Mouse (Mus musculus): ENCODE data around the gene Plekhd1. TPM values are rescaled to one million over a fixed set of nuclear protein-coding genes. Genes with fewer than 3 reads are reported as not detected.

Gene Plekhd1
- polyA plus RNA-seq, 1 experiment from 2014 or later: 1.5 TPM

DNA sequence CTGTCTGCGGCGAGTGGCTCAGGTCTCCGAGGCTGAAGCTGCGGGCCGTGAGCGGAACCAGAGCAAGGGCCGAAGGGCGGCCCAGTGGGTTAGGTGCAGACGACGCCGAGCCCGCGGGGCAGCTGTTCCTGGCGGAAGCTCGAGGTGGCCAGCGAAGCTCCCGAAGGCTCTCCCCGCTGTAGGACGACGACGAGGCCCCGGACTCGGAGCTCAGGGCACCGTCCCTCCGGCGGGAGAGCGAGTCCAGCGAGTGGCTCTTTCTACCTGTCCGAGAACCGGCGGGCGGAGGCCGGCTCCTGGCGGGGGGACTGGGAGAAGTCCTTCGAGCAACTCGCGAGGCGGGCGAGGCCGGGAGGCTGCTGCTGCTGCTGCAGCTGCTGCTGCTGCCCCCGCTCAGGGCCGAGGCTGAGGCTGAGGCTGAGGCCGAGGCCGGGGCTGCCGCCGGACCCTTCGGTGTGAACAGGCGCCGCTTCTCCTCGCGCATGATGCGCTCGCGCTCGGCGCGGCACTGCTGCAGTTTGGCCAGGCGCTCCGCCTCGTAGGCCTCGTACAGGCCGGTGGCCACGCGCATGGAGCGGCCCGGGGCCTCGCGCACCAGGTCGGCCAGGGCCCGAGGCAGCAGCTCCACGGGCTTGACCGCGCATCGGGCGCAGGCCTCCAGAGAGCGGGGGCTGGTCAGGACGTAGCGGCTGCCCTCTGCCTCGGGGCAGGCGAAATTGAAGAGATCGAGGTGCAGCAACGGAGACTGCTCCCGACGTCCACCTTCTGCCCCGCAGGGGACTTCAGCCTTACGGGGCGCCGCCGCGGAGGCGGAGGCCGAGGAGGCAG is 66.4 kb downstream of the Plekhd1 start:
- Histone ChIP-seq H3K36me3 (no peaks in the 10 kb centered on the region), H3K27ac (no peak overlapping the region), H3K27me3 (peaks cover 48% of the 10 kb centered on the region), H3K4me2 (replicated peaks) (peak overlapping the region; percentile 90), H3K9me3 (no peaks in the 10 kb centered on the region), H3K9ac (peak overlapping the region; percentile 53), H3K4me1 (peaks cover 26% of the 10 kb centered on the region), H3K4me3 (peak overlapping the region; percentile 55)
- 0 out of 2 replicates have a peak, but pooled peaks have one; percentile 12 for ATAC-seq (ENCODE audit: insufficient number of reproducible peaks, insufficient read depth, low FRiP score, low TSS enrichment)
- 13% methylated on average over 91 of the region's 92 CpGs for WGBS

DNA sequence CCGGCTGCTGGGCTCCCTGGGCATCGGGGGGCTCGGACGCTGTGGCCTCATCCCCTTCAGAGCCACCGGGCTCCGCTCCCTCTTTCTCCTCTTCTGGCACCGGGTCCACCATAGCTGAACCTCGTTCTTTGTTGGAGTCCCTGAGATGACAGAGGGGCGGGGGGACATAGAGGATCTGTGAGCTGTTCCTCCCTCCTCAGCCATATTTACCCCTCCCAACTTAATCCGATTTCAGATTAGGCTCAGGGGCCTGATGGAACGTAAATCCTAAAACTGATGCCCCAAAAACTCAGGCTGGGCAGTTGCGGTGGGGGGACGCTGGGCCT is 67.0 kb downstream of the Plekhd1 start:
- 6% methylated on average over 13 of the region's 13 CpGs for WGBS
- Histone ChIP-seq H3K9me3 (no peaks in the 10 kb centered on the region), H3K36me3 (no peaks in the 10 kb centered on the region), H3K27ac (0 out of 2 replicates have a peak overlapping the region, but pooled peaks have one; percentile 64), H3K4me1 (peaks cover 26% of the 10 kb centered on the region), H3K27me3 (peaks cover 48% of the 10 kb centered on the region), H3K4me2 (replicated peaks) (peak overlapping the region; percentile 90), H3K4me3 (peak overlapping the region; percentile 55), H3K9ac (peak overlapping the region; percentile 53)
- no peak for ATAC-seq (ENCODE audit: insufficient number of reproducible peaks, insufficient read depth, low FRiP score, low TSS enrichment)

DNA sequence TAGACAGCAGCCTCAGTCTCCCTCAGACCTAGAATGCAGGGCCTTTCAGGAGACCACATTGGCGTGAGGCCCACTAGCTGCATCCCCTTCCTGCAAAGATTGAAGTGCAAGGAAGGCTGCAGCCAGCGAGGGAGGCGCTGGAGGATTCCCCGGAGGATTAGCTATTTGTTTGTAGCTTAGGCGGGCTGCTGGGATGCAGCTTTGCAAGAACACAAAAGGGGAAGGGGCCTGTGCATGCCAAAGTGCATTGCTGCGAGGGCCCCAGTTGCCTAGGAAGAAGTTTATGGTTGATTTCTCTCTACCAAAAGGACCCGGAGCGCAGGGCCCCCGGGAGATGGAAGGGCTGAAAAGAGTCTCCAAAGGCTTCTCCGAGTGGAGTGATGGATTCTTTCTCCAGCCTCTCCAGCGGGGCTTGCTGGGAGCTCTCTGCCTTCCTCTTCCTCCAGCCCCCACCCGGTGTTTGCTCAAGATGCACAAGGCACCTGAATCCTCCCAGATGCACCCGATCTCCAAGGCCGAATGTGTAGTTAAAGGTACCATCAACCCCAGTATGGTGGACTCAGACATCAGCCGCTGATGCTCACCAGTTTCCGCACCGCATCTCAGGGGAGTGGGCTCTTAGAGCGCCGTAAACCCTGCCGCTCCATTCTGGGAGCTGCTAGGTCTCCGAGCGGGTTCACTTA is 67.5 kb downstream of the Plekhd1 start:
- Histone ChIP-seq H3K4me2 (replicated peaks) (peak overlapping the region; percentile 90), H3K9ac (peak overlapping the region; percentile 64), H3K27ac (peak overlapping the region; percentile 64; the same call in 1 of the 2 replicates), H3K27me3 (peaks cover 48% of the 10 kb centered on the region), H3K4me3 (peak overlapping the region; percentile 55), H3K36me3 (no peaks in the 10 kb centered on the region), H3K9me3 (no peaks in the 10 kb centered on the region), H3K4me1 (peaks cover 26% of the 10 kb centered on the region)
- ATAC-seq (ENCODE audit: insufficient number of reproducible peaks, insufficient read depth, low FRiP score, low TSS enrichment): no peak
- WGBS: 1% methylated on average over 22 of the region's 22 CpGs

DNA sequence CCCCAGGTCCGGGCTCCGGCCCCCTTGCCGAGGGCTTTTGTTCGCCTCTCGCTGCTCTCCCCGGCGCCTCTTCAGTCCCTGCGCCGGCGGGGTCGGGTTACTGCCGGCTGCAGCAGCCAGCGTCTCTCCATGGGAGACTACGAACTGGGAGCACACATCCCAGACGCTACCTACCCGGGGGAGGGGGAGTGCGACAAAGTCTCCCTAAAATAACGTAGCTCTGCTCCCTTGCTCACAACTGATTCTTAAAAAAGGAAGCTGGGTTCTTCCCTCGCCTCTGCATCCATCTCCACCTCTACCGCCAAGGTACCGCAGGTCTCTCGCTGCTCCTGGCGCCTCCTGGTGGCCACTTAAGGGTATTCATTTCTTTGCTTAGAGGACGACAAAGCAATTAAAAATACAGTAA is 68.0 kb downstream of the Plekhd1 start, which contains the start of gene Ccdc177:
Ccdc177 (minus strand) TSS at position 292 of the 406 bp plus-strand sequence.
- H3K4me3 ChIP-seq: peak within 1 kb of the TSS; percentile 55
- peaks cover 26% of the 10 kb centered on the region for H3K4me1 ChIP-seq
- peak within 1 kb of the TSS; percentile 90 for H3K4me2 ChIP-seq (replicated peaks)
- peak within 1 kb of the TSS; percentile 64; the same call in 1 of the 2 replicates for H3K27ac ChIP-seq
- ATAC-seq (ENCODE audit: insufficient number of reproducible peaks, insufficient read depth, low FRiP score, low TSS enrichment): 0 out of 2 replicates have a peak, but pooled peaks have one; percentile 31
- peak within 1 kb of the TSS; percentile 64 for H3K9ac ChIP-seq
- no peaks in the 10 kb centered on the region for H3K36me3 ChIP-seq
- H3K9me3 ChIP-seq: no peaks in the 10 kb centered on the region
- H3K27me3 ChIP-seq: peaks cover 48% of the 10 kb centered on the region
- 0% methylated on average over 24 of the region's 24 CpGs for WGBS

DNA sequence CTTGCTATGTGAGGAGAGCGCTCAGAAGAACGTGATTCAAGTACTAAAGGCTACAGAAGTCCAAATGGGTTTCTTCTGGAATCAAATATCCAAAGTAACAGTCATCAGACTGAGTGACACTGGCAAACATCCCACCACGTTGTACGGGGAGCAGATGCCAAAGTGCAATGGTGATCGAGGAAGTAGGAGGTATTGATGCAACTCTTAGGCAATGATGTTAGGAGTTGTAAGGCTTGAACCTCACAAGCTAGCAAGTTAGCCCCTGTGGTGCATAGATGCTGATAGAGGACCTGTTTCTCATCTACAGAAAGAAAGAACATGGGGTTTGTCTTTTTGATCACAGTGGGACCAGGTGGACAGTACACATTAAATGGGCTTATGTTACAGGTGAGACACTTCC is 70.6 kb downstream of the Plekhd1 start:
- peaks cover 20% of the 10 kb centered on the region for H3K4me1 ChIP-seq
- peaks cover 25% of the 10 kb centered on the region for H3K27me3 ChIP-seq
- no peak overlapping the region for H3K9ac ChIP-seq
- H3K36me3 ChIP-seq: no peaks in the 10 kb centered on the region
- H3K4me2 ChIP-seq (replicated peaks): no peak overlapping the region
- no peaks in the 10 kb centered on the region for H3K9me3 ChIP-seq
- 89% methylated on average over 5 of the region's 5 CpGs for WGBS
- H3K4me3 ChIP-seq: no peak overlapping the region
- no peak for ATAC-seq (ENCODE audit: insufficient number of reproducible peaks, insufficient read depth, low FRiP score, low TSS enrichment)
- H3K27ac ChIP-seq: no peak overlapping the region

DNA sequence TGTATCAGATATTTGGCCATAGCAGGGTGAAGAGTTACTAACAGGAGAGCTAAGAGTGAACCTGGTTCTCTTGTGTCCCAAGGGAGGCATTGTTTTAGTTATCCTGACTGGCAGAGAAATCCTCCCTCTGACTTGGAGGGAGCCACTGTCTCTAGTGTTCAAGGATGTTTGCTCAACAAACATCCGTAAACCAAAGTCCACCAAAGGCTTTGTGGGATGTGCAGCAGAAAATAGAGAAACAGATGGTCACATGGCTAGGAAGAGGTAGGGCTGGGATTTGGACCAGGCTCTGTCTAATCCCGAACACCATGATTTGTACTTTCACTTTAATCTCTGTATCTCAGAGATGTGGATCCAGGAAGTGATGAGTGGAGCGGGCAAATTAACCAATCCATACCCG is 71.7 kb downstream of the Plekhd1 start:
- H3K27me3 ChIP-seq: peaks cover 14% of the 10 kb centered on the region
- H3K4me3 ChIP-seq: no peak overlapping the region
- no peak for ATAC-seq (ENCODE audit: insufficient number of reproducible peaks, insufficient read depth, low FRiP score, low TSS enrichment)
- no peak overlapping the region for H3K4me2 ChIP-seq (replicated peaks)
- 76% methylated on average over 4 of the region's 4 CpGs for WGBS
- H3K27ac ChIP-seq: no peak overlapping the region
- no peaks in the 10 kb centered on the region for H3K36me3 ChIP-seq
- H3K4me1 ChIP-seq: peaks cover 13% of the 10 kb centered on the region
- no peaks in the 10 kb centered on the region for H3K9me3 ChIP-seq
- no peak overlapping the region for H3K9ac ChIP-seq

DNA sequence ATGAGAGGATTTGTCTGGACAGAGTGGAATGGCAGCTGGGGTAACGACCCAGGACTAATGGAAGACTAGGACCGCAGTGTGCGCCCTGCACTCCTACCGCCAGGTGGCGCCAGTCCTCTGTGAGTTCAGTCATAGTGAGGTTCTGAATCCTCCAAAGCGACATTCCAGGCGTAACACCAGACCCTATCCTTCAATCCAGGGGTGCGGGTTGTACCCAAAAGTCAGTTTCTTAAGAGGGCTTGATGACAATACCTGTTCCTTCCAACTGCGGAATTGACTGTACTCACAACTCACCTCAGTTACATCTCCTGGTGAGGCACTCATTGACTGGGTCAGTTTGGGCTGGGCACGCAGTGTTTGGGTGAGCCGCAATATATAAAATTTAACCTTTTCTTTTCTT is 77.3 kb downstream of the Plekhd1 start:
- Histone ChIP-seq H3K4me2 (replicated peaks) (no peak overlapping the region), H3K9ac (no peak overlapping the region), H3K9me3 (no peaks in the 10 kb centered on the region), H3K4me3 (no peak overlapping the region), H3K4me1 (no peaks in the 10 kb centered on the region), H3K27me3 (no peaks in the 10 kb centered on the region), H3K27ac (no peak overlapping the region), H3K36me3 (no peaks in the 10 kb centered on the region)
- ATAC-seq (ENCODE audit: insufficient number of reproducible peaks, insufficient read depth, low FRiP score, low TSS enrichment): peak; percentile 56; the same call in 1 of the 2 replicates
- 19% methylated on average over 11 of the region's 11 CpGs for WGBS

Other genes starting within 250 kb of the Plekhd1 start
- 37.7 and 38.5 TPM in 2 replicates for gene Exd2, start 229.5 kb upstream of the Plekhd1 start, polyA plus RNA-seq (2016; fragmentation: Nextera tagmentation; extraction: Ambion mirVana)
- 14.3 and 14.7 TPM in 2 replicates for gene Galnt16, start 174.3 kb upstream of the Plekhd1 start, polyA plus RNA-seq (2016; fragmentation: Nextera tagmentation; extraction: Ambion mirVana)
- gene Slc39a9, start 48.7 kb upstream of the Plekhd1 start, polyA plus RNA-seq (2016; fragmentation: Nextera tagmentation; extraction: Ambion mirVana): 23.9 and 25.3 TPM in 2 replicates
- 308 and 329 TPM in 2 replicates for gene Erh, start 48.2 kb upstream of the Plekhd1 start, polyA plus RNA-seq (2016; fragmentation: Nextera tagmentation; extraction: Ambion mirVana)
- 1.4 TPM in 2 replicates for gene Ccdc177, start 68.1 kb downstream of the Plekhd1 start, polyA plus RNA-seq (2016; fragmentation: Nextera tagmentation; extraction: Ambion mirVana)
- gene Susd6, start 97.9 kb downstream of the Plekhd1 start, polyA plus RNA-seq (2016; fragmentation: Nextera tagmentation; extraction: Ambion mirVana): 16.0 and 18.0 TPM in 2 replicates